Mouse (Mus musculus) urinary bladder, postnatal 36 days (tissue): ENCODE data around the gene Arnt2.

ENCODE experiments used
- DNase-seq, 2 experiments: peaks; one replicate each; pipeline ENCODE4 v3.0.0; 2022; ENCODE audit warnings: low spot score in 2 of 2, mixed read lengths in 1 of 2

Gene Arnt2

DNA sequence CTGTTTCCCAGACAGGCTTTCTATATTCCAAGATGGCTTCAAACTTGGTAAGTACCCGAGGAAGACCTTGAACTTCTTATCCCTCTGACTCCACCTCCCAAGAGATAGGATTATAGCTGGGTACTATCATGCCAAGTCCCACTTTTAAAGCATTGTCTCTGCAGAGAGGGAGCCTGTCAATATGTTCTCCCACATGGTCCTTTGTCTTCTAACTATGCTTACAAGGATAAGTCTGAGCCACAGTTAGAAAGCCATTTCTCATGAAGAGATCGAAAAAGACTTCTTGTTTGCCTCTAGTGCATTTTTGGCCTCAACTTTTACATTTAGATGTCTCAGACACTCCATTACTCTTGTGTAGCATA lies 122.8 kb downstream of the Arnt2 start:
- DNase-seq: no peak

DNA sequence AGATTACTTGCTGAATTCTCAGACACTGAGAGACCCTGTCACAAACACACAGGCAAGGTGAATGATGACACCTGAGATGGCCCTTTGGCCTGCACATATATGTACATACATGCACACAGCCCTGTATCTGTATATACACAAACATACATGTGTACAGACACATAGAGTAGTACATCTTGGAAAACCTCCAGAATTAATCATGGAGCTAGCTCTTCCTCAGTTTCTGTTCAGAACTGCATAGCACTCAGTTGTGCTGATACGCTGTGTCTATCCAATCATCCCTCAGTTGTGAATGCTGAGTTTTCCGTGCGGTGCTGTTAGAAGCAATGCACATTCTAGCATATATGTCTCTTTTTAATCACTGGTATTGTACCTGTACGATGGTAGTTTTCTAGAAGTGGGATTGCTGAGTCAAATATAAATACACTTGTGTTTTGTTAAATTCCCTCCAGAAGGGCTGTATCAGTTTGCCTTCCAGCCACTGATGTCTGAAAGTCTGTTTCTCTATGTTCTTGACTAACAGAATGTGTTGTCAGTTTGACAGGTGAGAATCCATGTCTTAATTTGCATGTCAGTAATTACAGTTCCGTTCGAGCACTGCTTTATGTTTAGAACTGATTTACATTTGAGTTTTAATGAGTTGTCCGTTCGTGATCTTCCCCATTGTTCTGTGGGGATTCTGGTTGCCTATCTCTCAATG lies 123.3 kb downstream of the Arnt2 start:
- DNase-seq: no peak

DNA sequence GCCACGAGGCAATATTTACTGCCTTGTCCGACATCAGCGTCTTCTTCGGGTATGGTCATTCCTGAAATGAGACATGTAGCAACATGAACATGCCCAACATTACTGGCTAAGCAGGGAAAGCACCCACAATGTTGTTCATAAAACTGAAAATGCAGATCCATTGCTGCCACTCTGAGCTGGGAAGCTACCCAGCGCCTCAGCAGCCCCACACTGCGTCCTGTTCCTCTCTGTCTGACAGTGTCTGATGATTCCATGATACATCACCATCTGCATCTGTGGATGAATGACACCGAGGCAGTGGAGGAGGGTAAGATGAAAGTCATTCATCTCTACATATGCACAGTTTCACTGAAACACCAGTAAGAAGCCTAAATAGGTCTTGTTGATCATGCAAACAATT lies 124.2 kb downstream of the Arnt2 start:
- no peak for DNase-seq

DNA sequence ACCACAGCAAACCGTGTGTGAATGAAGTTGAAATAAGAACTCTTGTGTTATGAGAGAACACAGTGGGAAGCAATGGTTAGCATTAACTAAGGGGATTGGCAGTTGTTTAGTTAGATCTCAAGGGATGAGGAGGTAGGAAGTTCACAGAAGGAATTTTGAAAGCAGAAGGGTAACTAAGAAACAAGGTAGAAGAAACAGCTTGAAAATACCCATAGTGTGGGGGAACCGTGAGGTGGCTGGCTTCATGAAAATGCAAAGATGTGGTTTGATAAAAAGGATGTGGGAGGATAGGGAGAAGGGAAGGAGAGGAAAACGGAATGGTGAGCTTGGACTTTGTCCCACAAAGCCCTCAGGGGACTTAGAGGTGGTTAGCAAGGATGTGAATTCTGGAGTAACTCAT lies 125.0 kb downstream of the Arnt2 start:
- DNase-seq: no peak

DNA sequence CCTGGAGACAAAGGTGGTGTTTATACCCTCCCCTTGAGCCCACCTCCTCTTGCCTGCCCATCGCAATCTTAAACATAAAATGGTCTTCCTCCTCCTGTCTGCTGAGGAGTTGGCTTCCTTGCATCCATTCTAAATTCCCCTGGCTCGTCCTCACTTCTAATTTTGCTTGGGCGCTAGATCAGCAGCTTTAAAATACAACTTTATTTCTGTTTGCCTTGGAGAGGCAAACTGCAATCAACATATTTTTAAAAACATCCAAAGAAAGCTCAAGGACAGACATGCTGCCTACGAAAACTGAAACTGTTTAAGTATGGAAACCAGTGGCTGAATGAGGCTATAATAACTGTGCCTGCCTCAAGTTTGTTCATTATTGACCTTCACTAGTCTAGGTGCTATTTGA lies 127.7 kb downstream of the Arnt2 start:
- no peak for DNase-seq

DNA sequence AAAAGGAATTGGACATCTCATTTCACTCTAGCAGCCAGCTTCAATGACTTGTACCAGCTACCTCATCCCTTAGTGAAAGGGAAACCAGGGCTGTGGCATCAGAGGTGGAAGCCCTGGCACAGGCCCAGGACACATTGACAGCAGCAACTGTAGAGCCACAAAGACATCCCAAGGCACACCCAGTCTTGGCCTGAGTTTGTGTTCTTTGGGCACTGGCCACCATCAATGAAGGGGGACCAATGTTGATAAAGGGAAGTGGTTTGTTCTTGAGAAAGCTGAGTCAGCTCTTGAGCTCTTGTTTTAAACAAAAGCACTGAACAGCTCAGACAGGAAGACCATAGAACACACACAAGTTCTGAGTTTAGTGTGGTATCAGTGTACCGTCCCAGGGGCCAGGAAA lies 130.7 kb downstream of the Arnt2 start:
- no peak for DNase-seq

DNA sequence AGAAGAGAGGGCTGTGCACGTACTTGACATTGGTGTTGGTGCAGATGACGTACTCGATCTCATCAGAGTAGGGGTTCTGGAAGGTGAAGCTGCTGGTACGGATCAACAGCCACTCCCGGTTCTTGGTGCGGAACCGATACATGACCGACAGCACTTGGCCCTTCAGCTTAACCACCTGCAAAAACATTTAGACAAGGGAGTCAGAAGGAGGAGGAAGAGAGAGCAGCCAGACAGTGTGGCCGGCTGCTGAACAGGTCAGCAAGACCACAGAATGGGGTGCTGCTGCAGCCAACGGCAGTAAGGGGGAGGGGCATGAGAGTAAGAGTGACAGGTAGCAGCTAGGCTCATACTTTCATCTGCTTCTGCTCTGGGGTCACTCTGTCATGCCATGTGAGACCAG lies 134.7 kb downstream of the Arnt2 start:
- DNase-seq: no peak

DNA sequence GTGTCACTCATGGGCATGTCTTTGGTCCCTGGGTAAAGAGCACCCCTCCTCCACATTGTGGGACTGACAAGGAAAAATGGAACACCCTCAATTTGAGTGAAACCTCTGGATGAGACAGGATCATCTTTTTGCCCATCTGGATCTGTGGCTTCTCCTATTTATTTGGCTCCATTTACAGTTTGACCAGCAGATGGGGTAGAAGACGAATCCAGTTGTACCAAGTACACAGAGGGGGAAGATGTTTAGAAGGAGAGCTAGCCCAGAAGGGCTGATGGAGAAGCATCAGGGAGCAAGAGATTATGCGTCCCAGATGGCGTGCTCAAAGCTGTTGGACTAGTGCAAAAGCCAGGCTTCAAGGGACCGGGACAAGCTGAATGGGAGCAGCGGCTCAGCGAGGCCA lies 136.0 kb downstream of the Arnt2 start:
- no peak for DNase-seq

DNA sequence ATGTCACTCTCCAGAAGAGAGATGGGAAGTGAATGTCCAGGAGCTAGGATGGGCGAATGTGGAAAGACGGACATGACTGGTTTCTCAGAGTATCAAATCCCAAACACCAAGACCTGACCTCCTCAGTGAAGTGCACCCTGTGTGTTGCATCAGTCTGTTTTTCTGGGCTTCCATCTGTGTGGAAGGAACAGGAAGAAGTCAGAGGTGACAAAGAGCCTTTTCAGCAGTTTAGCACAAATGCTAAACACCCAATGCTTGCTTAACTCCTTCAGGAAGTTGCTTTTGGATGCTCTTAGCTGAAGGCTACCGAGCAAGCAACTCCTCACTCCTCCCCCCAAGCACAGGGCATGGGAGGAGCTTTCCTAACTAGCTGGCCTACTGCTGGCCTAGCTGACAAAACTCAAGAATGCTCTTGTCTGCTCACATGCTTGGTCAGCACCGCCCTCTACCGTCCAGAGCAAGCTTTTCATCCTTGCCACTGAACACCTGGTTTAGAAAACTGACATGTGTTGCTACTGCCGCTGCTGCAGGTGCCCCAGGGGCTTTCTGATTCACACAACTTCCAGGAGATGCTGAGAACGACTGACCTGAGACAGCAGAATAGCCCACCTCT lies 137.7 kb downstream of the Arnt2 start:
- peak; percentile 66 to 81 for DNase-seq

DNA sequence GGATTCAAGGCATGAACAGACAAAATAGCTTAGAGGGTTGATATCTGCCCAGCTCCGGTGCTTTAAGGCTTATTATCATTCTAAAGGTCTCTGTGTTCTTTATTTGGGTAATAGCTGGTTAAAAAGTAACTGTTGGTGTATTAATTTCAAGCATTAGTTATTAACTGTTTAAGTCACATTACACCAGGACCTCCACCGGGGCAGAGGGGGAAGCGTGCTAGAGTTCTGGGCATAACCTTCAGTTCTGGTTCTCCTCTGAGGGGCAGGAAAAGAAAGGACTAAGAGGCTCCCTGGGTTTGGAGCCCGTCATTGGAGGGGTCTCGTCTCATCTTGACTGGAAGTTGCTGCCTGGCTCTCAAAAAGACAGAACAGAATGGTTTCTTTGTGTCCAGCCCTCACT lies 138.5 kb downstream of the Arnt2 start:
- no peak for DNase-seq

DNA sequence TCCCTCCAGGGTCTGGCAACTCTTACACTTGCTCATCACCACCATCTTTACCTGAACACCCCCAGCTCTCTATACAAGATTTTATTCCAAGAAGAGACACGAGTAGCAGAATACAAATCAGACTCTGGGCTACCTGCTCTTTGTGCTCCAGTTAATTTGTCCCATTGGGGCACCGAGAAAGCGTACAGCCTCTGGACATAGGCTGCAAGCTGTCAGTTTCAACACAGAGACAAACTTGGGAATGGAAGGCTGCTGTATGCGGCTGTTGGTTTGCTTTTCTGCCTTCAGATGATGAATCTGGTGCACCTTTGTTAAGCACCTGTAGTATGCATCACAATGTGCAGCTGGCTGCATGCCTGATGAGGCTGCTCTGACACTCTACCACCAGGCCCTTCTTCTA lies 146.5 kb downstream of the Arnt2 start:
- no peak for DNase-seq

DNA sequence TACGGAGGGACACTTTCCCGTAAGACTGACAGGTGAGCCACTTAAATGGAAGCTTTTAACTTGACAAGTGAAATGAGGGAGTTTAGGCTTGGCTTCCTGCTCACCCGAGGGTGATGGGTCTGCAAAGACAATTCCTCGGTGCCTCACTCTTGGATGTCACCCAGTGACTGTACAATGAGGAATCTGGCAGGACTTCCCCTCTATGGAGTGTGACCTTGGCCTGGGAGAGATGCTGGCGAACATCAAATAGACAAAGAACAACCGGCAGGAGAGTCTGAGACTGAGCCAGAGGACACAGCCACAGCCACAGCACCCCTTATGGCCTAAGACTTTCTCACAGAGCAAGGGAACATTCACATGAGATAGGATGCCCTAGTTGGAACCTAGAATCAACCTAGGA lies 148.6 kb downstream of the Arnt2 start:
- DNase-seq: no peak

DNA sequence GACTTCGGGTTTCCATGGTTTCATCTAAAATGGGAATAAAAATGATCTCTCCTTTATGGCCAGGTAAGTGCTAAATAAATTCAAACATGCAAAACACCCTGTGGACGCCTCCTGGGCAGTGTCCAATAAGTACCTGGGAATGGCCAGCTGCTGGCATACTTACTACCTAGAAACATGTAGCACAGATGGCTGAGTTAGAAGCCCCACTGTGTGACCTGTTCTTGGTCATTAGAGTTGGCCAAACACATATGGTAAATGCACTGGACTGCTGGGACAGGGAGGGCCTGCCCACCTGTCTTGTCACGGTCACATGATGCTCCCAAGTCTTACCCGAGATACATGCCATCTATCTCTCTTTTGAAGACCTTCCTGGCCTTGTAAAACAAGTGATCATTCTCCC lies 149.6 kb downstream of the Arnt2 start:
- no peak for DNase-seq

DNA sequence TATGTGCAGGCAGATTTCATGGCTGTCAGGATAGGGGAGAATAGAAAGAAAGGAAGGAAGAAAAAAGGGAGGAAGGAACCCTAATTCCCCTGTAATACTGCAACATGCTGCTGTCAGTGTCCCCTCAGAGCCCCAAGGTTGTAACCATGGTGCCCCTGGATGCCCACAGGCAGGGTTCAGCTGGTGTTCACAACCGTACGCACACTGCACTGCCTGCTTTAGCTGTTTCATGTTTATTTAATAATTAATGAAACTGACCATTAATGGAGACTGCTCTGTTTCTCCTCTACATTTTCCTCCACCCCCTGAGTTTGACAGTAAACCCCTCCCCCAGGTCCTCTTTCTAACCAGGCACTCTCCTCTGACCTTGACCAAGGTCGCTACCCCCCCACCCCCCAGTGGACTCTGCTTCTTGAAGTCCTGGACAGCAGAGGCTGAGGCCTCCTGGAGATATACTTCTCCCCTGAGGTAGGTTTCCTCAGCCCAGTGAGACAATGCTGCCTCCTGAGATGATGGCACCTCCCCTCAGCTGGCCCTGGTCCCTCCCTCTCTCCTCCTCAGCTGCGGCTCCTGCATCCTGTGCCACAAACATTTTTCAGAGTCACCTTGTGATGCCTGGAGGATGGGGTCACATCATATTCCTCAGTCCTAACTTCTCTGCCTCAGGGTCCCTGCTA lies 150.5 kb downstream of the Arnt2 start:
- DNase-seq: no peak

DNA sequence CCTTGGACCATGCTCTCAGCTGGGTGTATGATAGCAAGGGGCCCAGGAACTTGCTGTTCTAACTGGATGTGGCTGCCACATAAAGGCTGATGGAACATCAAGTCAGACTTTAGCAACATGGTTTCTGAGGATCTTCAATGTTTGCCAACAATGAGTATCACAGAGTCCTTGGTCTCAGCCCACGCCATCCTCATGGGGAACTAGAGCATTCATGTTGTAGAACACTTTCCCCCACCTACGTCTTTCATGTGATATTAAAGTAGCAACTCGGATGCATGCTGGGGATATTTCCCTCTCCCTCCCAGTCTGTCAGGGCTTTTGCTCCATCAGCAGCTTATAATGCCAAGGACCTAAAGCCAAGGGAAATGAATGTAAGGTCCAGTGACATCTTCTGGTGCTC lies 153.3 kb downstream of the Arnt2 start:
- DNase-seq: no peak

DNA sequence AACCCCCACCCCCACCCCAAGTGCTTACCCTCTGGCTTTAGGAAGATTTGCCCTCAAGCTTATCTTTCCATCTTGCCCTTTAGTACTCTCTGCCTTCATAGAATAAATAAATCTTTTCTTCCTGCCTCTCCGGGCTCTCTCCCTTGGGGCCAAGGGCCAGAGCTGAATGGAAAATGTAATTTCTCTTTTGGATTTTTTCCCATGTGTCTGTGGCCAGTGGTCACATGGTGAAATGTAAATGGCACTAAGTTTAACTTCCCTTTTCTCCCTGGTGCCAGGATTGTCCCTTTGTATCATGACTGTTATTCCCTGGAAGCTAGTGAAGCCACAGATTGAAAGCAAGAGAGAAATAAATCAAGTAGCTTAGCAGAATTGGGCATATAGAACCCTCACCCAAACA lies 153.7 kb downstream of the Arnt2 start:
- DNase-seq: no peak

DNA sequence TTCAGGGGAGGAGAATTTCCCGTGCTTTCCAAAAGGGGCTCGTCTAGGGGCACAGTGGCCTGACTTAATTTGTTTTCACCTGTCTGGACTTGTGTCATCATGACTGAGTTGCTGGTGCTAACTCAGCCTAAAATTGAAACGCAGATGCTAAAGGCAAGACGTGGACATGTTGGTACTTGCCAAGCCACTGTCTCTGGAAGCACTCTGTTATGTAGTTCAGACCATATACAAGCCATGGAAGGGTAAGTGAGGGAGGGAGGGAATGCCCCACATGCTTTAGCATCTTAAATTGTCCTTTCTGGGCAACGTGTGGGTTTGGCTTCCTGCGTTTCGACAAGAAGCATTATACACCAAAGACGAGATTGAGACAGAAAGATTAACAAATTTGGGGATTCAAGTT lies 155.1 kb downstream of the Arnt2 start:
- no peak for DNase-seq

DNA sequence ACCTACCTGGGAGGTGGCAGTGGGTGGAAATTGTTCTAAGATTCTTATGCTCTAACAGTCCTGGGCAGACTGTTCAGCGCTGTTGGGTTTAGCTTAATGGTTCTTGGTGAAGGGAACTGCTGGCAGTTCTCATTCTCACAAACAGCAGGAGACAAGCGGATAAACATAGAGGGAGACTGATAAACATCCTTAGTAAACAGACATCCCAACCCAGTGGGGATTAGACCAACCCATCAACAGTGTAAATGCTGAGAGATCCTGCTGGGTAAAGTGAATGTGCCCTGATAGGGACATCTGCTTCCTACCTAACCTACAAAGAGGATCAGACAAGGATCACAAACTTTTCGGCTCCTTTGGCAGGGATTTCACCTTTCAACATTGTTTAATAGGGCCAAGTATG lies 155.7 kb downstream of the Arnt2 start:
- no peak for DNase-seq

DNA sequence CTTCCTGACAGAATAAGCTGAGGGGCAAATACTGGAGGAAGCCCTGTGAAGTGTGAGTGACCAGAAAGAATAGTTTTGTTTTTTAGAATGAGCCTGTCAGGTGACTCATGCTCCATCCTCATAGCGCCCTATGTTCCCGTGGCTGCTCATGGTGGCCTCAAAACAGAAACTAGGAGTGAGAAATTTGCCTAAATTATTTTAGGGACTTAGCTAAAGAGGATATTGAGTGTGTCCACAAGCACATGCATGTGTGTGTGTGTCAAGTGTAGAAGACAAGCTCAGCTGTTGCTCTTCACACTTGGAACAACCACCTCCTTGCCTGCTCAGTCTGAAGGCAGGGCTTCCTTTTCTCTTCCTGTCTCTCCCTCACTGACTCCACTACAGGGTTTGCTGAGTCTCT lies 158.3 kb downstream of the Arnt2 start:
- DNase-seq: no peak

DNA sequence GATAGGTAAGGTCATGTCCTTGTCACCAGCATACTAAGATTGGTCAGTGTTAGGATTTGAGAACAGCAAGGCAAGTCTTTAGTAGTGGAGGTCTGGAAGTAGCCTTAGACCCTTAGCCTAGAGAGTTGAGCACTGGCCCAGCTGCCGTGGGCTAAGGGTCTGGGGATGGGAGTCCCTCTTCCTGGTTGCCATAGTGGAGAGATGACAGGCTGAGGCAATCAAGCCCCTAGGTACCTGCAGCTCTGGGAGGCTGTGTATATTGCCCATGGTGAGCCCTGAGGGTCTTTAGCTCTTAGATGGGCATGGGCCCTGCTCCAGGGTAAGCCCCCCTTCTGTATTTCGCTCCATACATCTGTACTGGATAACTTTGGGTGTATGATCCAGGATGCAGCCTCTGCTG lies 159.2 kb downstream of the Arnt2 start:
- no peak for DNase-seq

DNA sequence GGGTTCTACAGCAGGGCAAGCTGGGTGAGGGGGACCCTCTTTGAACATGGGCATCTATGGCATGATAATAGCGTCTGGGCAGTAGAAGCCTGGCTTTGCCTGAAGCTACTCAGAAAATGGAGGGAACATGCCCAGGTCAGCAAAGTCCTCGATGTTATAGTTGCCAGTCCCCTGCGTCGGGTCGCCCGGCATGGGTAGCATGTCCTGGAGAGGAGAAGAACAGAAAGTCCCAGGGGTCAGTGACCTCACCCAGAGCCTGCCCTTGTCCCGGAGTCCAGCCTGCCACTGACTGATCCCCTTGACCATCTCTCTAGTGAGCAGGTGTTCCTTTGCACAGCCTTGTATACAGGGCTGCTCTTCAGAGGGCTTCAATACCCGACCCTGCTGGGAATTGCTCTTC lies 160.0 kb downstream of the Arnt2 start:
- DNase-seq: no peak

DNA sequence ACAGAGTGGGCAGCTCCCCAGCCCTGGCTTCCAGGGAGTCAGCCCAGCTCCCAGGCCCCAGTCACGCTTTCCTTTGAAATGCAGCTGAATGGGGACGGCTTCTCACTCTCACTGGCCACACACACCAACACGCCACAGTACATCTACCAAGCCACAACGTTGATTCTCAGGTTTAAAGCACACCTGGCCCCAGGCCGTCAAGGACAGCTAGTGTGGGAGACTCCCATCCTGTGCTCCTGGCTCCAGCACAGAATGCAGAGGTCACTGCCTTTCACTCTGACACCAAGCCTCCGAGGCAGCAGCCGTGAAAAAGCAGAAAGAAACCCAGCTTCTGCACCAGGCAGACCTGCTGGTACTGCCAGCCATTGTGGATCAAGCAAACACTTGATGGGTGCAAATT lies 160.6 kb downstream of the Arnt2 start:
- no peak for DNase-seq

DNA sequence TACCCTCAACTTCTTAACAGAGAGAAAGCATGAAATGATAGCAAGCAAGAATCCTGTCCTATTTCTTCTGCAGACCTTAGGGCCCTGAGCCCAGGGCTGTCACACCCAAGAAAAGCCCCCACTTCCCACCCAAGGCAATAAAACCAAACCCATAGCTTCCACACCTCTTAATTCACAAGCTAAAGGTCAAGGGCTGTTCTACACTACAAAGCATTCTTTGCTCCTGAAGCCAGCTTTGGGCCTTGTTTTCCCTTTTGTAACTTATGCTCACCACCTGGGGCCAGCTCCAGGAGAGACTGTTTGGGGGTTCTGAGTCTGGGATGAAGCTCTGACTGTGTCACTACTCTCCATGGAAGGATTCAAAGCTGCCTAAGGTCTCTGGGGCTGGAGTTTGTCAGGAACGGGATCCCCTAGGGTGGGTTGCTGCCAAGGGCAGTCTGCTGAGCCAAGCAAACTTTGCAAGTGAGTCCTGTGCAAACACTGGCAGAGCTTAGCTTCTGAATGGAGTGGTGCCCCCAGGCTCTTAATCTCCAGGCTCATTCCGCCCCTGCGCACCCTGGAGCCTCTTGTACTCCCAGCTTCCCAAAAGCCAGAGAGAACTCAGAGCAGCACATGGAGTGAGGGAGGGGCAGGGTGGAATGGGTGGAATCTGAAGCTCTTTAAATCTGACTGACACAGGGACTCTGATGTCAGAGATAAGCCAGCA lies 161.9 kb downstream of the Arnt2 start:
- DNase-seq: no peak
